Mouse (Mus musculus) testis, adult 2 months (tissue): ENCODE data around the gene Cwh43. TPM values are rescaled to one million over a fixed set of nuclear protein-coding genes. Genes with fewer than 3 reads are reported as not detected.

Source experiments
- H3K27ac ChIP-seq: fragments of 200-500 bp; 2 replicates; pipeline ENCODE4 v1.5.1; 2012; ENCODE audit warnings: low read depth, low read length; ENCODE audit not compliant: control insufficient read depth, insufficient read depth
- H3K27me3 ChIP-seq: fragments of 200-500 bp; 2 replicates; pipeline ENCODE4 v1.6.1; 2012; ENCODE audit warnings: mild to moderate bottlenecking, low read length, moderate library complexity; ENCODE audit not compliant: control insufficient read depth, insufficient read depth
- H3K36me3 ChIP-seq: fragments of 200-500 bp; 2 replicates; pipeline ENCODE4 v1.6.1; 2012; ENCODE audit warnings: mild to moderate bottlenecking, low read length; ENCODE audit not compliant: control insufficient read depth, insufficient read depth
- H3K4me1 ChIP-seq: fragments of 200-500 bp; 2 replicates; pipeline ENCODE4 v1.6.1; 2012; ENCODE audit warnings: low read length; ENCODE audit not compliant: control insufficient read depth, insufficient read depth
- H3K4me3 ChIP-seq: fragments of 200-500 bp; 2 replicates; pipeline ENCODE4 v1.5.1; 2012; ENCODE audit warnings: low read depth, mild to moderate bottlenecking, low read length, moderate library complexity, mixed read lengths; ENCODE audit not compliant: control insufficient read depth
- CTCF ChIP-seq: fragments of 200-500 bp; IDR thresholded peaks from 2 replicates; pipeline ENCODE4 v1.5.1; 2012; ENCODE audit warnings: low read depth, mild to moderate bottlenecking, inconsistent platforms, low read length, moderate library complexity; ENCODE audit not compliant: control insufficient read depth, insufficient read depth, insufficient replicate concordance
- POLR2A ChIP-seq: fragments of 200-500 bp; IDR thresholded peaks from 2 replicates; pipeline ENCODE4 v1.6.1; 2012; ENCODE audit warnings: low read depth, mild to moderate bottlenecking, inconsistent platforms, low read length, moderate library complexity; ENCODE audit not compliant: control insufficient read depth
- polyA plus RNA-seq: library from polyadenylated mRNA; depleted of rRNA; stranded (reverse); fragments of >200 nt; gene quantifications from 2 replicates; pipeline ENCODE4 v1.2.3, GENCODE M21; 2012; rRNA removed

Cwh43 gene
- 0.07 and 7.9 TPM in 2 replicates for polyA plus RNA-seq

DNA sequence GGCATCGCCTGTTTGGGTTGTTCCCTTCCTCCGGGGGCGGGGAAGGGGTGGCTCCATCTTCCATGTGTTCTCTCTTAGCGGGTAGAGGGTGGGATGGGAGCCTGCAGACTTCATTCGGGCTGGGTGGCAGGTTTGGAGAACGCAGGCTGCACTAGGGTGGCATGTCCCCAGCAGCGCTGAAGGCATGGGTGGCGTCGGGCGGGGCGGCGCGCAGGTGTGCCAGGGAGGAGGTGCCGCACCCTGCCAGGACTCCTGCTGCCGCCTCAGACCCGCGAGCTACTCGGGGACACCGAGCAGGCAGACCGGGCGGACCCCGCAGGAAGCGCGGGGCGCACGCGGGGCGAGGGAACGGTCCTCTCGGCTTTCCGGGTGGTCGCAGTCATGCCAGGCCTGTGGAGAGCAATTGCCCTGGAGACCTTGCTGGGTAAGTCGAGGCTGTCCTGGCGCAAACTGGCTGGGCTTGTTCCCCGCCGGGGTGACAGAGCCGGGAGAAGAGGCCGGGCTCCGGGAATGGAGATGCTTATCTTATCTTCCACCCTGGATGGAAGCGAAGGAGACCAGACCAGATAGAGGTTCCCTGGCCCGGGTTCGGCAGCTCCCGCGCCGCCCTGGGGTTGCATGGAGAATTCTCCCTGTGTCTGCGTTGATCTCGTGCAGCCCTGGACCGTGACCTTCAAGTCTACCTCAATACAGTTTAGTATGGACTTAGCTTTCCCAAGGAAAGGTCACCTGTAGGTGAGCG lies at the start of gene Cwh43:
Gene Cwh43, plus strand, starts transcription at position 95 of the 742 bp plus-strand sequence.
- H3K36me3 ChIP-seq = no peaks in the 10 kb centered on the region
- H3K27ac ChIP-seq = no peak within 1 kb of the TSS
- peaks cover 2% of the 10 kb centered on the region; the same call in 1 of the 2 replicates for H3K27me3 ChIP-seq
- TF ChIP-seq POLR2A (no peak), CTCF (no peak)
- H3K4me1 ChIP-seq = peaks cover 7% of the 10 kb centered on the region
- peak within 1 kb of the TSS; percentile 12; the same call in 1 of the 2 replicates for H3K4me3 ChIP-seq

- no peak for TF ChIP-seq POLR2A
- no peak for TF ChIP-seq CTCF
- H3K27me3 ChIP-seq = no peaks in the 10 kb centered on the region
- H3K36me3 ChIP-seq = no peaks in the 10 kb centered on the region
- H3K4me3 ChIP-seq = no peak overlapping the region
- H3K4me1 ChIP-seq = peaks cover 6% of the 10 kb centered on the region
- no peak overlapping the region for H3K27ac ChIP-seq
Measured at GRCm38 (mm10) chr5:73359134-73359751, 46.6 kb upstream of the Cwh43 start.

DNA sequence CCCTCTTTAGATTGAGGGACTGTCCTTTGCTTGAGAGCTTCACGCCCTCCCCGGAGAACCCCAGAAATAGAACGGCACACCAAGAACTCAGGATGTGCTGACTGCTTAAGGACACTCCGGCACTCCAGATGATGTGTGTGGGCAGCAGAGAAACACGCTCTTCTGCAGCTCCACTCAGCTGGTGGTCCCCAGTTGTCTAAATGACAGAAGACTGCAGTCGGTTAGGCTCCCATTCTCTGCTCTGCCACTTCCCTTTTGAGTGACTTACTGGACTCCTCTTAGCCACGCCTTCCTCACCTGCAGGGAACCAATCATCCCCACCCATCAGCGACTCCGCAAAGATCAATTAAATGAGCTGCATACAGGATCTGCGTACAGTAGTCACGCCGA lies 46.1 kb upstream of the Cwh43 start:
- H3K4me1 ChIP-seq = peaks cover 6% of the 10 kb centered on the region
- H3K27ac ChIP-seq = no peak overlapping the region
- TF ChIP-seq POLR2A (no peak), CTCF (no peak)
- H3K27me3 ChIP-seq = no peaks in the 10 kb centered on the region
- no peak overlapping the region for H3K4me3 ChIP-seq
- no peaks in the 10 kb centered on the region for H3K36me3 ChIP-seq

GRCm38 (mm10) chr5:73360240-73360639 lies 45.6 kb upstream of the Cwh43 start:
- no peaks in the 10 kb centered on the region for H3K36me3 ChIP-seq
- TF ChIP-seq POLR2A (no peak), CTCF (no peak)
- H3K27me3 ChIP-seq = no peaks in the 10 kb centered on the region
- no peak overlapping the region for H3K4me3 ChIP-seq
- H3K4me1 ChIP-seq = peaks cover 6% of the 10 kb centered on the region
- H3K27ac ChIP-seq = no peak overlapping the region

GRCm38 (mm10) chr5:73362338-73362737 lies 43.5 kb upstream of the Cwh43 start:
- TF ChIP-seq POLR2A = no peak
- TF ChIP-seq CTCF = no peak
- H3K4me3 ChIP-seq = no peak overlapping the region
- no peaks in the 10 kb centered on the region for H3K27me3 ChIP-seq
- H3K36me3 ChIP-seq = no peaks in the 10 kb centered on the region
- peaks cover 6% of the 10 kb centered on the region for H3K4me1 ChIP-seq
- no peak overlapping the region for H3K27ac ChIP-seq

GRCm38 (mm10) chr5:73362791-73363190 lies 43.1 kb upstream of the Cwh43 start:
- peaks cover 6% of the 10 kb centered on the region for H3K4me1 ChIP-seq
- TF ChIP-seq CTCF (no peak), POLR2A (no peak)
- no peaks in the 10 kb centered on the region for H3K36me3 ChIP-seq
- H3K4me3 ChIP-seq = no peak overlapping the region
- no peaks in the 10 kb centered on the region for H3K27me3 ChIP-seq
- H3K27ac ChIP-seq = no peak overlapping the region

- no peaks in the 10 kb centered on the region for H3K27me3 ChIP-seq
- H3K36me3 ChIP-seq = no peaks in the 10 kb centered on the region
- H3K4me1 ChIP-seq = peaks cover 6% of the 10 kb centered on the region
- no peak overlapping the region for H3K4me3 ChIP-seq
- no peak overlapping the region for H3K27ac ChIP-seq
- no peak for TF ChIP-seq POLR2A
- TF ChIP-seq CTCF = no peak
Measured at GRCm38 (mm10) chr5:73364107-73364864, 41.6 kb upstream of the Cwh43 start.
